Mouse (Mus musculus) hindbrain, embryonic 12.5 days (tissue): ENCODE measurements around the gene BC053393. TPM values are rescaled to one million over a fixed set of nuclear protein-coding genes. Genes with fewer than 3 reads are reported as not detected.
A peak's percentile ranks its signal among the peaks of the same experiment; 100 is the strongest.
"Not testable (repeated sequence)": the region's sequence is repeated elsewhere in the genome, so short reads cannot be mapped to it uniquely, and the experiment has no call there.

Source experiments
- ATAC-seq: fragments of 200-750 bp; cut with Nextera tagmentation; 2 replicates; pipeline ENCODE4 v1.8.0; 2017; ENCODE audit warnings: moderate TSS enrichment; ENCODE audit not compliant: low FRiP score
- H3K27ac ChIP-seq: fragments of 300-500 bp; sonication (generic); 2 replicates; pipeline ENCODE4 v1.5.1; 2016; ENCODE audit warnings: mild to moderate bottlenecking
- H3K27me3 ChIP-seq: fragments of 300-500 bp; sonication (generic); 2 replicates; pipeline ENCODE4 v1.6.1; 2016; ENCODE audit warnings: mild to moderate bottlenecking
- H3K36me3 ChIP-seq: fragments of 300-500 bp; sonication (generic); 2 replicates; pipeline ENCODE4 v1.6.1; 2016; ENCODE audit warnings: mild to moderate bottlenecking
- H3K4me1 ChIP-seq: fragments of 300-500 bp; sonication (generic); 2 replicates; pipeline ENCODE4 v1.6.1; 2016
- H3K4me2 ChIP-seq: fragments of 300-500 bp; sonication (generic); replicated peaks from 2 replicates; pipeline ENCODE4 v1.6.1; 2016; ENCODE audit warnings: mild to moderate bottlenecking
- H3K4me3 ChIP-seq: fragments of 300-500 bp; sonication (generic); 2 replicates; pipeline ENCODE4 v1.5.1; 2016; ENCODE audit warnings: mild to moderate bottlenecking
- H3K9ac ChIP-seq: fragments of 300-500 bp; sonication (generic); 2 replicates; pipeline ENCODE4 v1.6.1; 2016; ENCODE audit warnings: mild to moderate bottlenecking, moderate library complexity
- H3K9me3 ChIP-seq: fragments of 300-500 bp; sonication (generic); replicated peaks from 2 replicates; pipeline ENCODE4 v1.6.1; 2016; ENCODE audit warnings: mild to moderate bottlenecking
- WGBS: fragments of 180-500 bp; shearing (Covaris S2); methylation state at CpG from one replicate; pipeline ENCODE4 v1.1.7; 2016; 5-methylcytosine and 5-hydroxymethylcytosine counted together
- polyA plus RNA-seq: library from polyadenylated mRNA; unstranded; fragments of >200 nt; fragmentation: Nextera tagmentation; extraction: Ambion mirVana; gene quantifications from 2 replicates; pipeline ENCODE4 v1.2.1, GENCODE M21; 2016

The BC053393 gene
- polyA plus RNA-seq, 1 experiment from 2014 or later = not detected

DNA sequence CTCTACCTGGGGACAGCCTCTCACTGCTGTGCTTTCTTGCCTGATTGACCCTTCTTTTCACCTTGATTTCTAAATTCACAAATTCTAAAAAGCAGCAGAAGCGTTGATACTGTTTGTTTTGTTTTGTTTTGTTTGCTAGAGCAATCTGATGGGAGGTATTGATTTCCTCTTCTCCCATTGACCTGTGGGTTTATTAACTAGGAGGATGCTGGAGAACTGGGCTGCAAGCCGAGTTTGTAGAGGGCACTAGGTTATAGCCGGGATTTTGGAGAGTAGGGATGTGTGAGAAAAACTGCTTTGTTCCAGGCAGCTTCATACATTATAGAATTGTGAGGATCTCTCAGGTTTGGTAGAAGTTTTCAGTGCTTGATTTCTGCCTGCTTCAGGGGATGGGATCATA lies 9.1 kb downstream of the BC053393 start:
- no peak for ATAC-seq
- no peaks in the 10 kb centered on the region for H3K27me3 ChIP-seq
- H3K36me3 ChIP-seq = no peaks in the 10 kb centered on the region
- no peaks in the 10 kb centered on the region for H3K4me1 ChIP-seq
- no peaks in the 10 kb centered on the region for H3K9me3 ChIP-seq
- H3K4me2 ChIP-seq = no peak overlapping the region
- WGBS = 85% methylated on average over 3 of the region's 3 CpGs
- no peak overlapping the region for H3K9ac ChIP-seq
- H3K27ac ChIP-seq = no peak overlapping the region
- H3K4me3 ChIP-seq = no peak overlapping the region

DNA sequence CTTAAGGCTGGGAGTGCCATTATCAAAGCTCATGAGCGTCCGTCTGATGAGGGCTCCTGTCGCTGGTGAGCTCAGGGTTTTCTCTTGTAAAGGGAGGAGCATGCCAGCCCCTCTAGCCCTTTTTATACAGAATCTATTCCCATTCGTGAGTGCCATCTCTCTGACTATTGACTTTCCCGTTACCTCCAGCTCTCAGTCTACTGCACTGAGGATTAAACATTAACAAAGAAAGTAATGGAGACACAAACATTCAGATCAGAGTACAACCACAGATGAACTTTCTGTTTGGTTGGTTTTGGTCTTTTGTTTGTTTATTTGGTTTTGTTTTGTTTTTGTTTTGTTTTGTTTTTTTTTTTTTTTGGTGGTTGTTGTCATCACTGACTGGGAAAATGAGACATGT lies 11.4 kb downstream of the BC053393 start:
- H3K4me1 ChIP-seq = no peaks in the 10 kb centered on the region
- H3K27ac ChIP-seq = no peak overlapping the region
- ATAC-seq = no peak
- no peaks in the 10 kb centered on the region for H3K27me3 ChIP-seq
- no peak overlapping the region for H3K9ac ChIP-seq
- WGBS = 82% methylated on average over 5 of the region's 5 CpGs
- no peaks in the 10 kb centered on the region for H3K36me3 ChIP-seq
- no peaks in the 10 kb centered on the region for H3K9me3 ChIP-seq
- no peak overlapping the region for H3K4me2 ChIP-seq
- no peak overlapping the region for H3K4me3 ChIP-seq

- no peak overlapping the region for H3K4me3 ChIP-seq
- no peaks in the 10 kb centered on the region for H3K36me3 ChIP-seq
- WGBS = 88% methylated on average over 2 of the region's 2 CpGs
- no peak overlapping the region for H3K9ac ChIP-seq
- no peaks in the 10 kb centered on the region for H3K9me3 ChIP-seq
- no peaks in the 10 kb centered on the region for H3K4me1 ChIP-seq
- no peak for ATAC-seq
- H3K4me2 ChIP-seq = no peak overlapping the region
- H3K27me3 ChIP-seq = no peaks in the 10 kb centered on the region
- H3K27ac ChIP-seq = no peak overlapping the region
These were observed 21.1 kb downstream of the BC053393 start for GRCm38 (mm10) chr11:46592416-46592815.

GRCm38 (mm10) chr11:46619929-46620328 lies 48.6 kb downstream of the BC053393 start:
- no peaks in the 10 kb centered on the region for H3K36me3 ChIP-seq
- H3K9me3 ChIP-seq = no peaks in the 10 kb centered on the region
- no peak overlapping the region for H3K27ac ChIP-seq
- H3K4me2 ChIP-seq = no peak overlapping the region
- no peak overlapping the region for H3K4me3 ChIP-seq
- H3K27me3 ChIP-seq = no peaks in the 10 kb centered on the region
- 96% methylated on average over 1 of the region's 1 CpGs for WGBS
- H3K9ac ChIP-seq = no peak overlapping the region
- no peak for ATAC-seq
- no peaks in the 10 kb centered on the region for H3K4me1 ChIP-seq

GRCm38 (mm10) chr11:46620414-46621168 lies 49.3 kb downstream of the BC053393 start:
- H3K27ac ChIP-seq = no peak overlapping the region
- no peaks in the 10 kb centered on the region for H3K9me3 ChIP-seq
- no peak overlapping the region for H3K4me3 ChIP-seq
- H3K9ac ChIP-seq = no peak overlapping the region
- no peak for ATAC-seq
- no peaks in the 10 kb centered on the region for H3K4me1 ChIP-seq
- WGBS = 68% methylated on average over 7 of the region's 7 CpGs
- no peaks in the 10 kb centered on the region for H3K27me3 ChIP-seq
- H3K36me3 ChIP-seq = no peaks in the 10 kb centered on the region
- H3K4me2 ChIP-seq = no peak overlapping the region

GRCm38 (mm10) chr11:46629211-46629795 lies 58.0 kb downstream of the BC053393 start, which contains the start of gene Dppa1:
Gene Dppa1, minus strand, starts transcription at chr11:46629261.
- H3K9me3 ChIP-seq = no peaks in the 10 kb centered on the region
- ATAC-seq = no peak
- H3K27ac ChIP-seq = no peak within 1 kb of the TSS
- no peaks in the 10 kb centered on the region for H3K4me1 ChIP-seq
- H3K4me3 ChIP-seq = no peak within 1 kb of the TSS
- no peaks in the 10 kb centered on the region for H3K27me3 ChIP-seq
- no peaks in the 10 kb centered on the region for H3K36me3 ChIP-seq
- 79% methylated on average over 2 of the region's 2 CpGs for WGBS
- no peak within 1 kb of the TSS for H3K9ac ChIP-seq
- no peak within 1 kb of the TSS for H3K4me2 ChIP-seq

DNA sequence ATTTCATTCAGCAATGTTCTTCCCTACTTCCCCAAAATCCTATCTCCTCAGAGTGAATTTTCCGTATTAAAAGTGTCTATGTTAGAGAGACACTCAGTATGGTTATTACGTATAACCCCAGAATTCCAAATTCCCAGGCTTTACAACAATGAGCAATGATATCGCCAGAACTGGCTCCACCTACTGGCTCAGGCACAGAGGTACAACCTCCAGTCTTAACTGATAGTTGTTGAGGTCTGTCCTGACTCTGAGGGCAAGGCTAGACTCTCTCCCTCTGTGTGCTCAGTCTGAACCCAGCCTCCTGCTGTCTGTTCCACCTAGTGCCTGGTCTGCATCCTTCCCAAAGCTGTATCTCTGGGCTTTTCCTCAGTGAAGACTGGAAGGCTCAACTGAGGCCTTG lies 60.3 kb downstream of the BC053393 start:
- Histone ChIP-seq H3K9me3 (no peaks in the 10 kb centered on the region), H3K4me3 (no peak overlapping the region), H3K36me3 (no peaks in the 10 kb centered on the region), H3K4me1 (no peaks in the 10 kb centered on the region), H3K9ac (no peak overlapping the region), H3K4me2 (no peak overlapping the region), H3K27me3 (no peaks in the 10 kb centered on the region), H3K27ac (no peak overlapping the region)
- 0 out of 2 replicates have a peak, but pooled peaks have one; percentile 43 for ATAC-seq
- 34% methylated on average over 3 of the region's 3 CpGs for WGBS

DNA sequence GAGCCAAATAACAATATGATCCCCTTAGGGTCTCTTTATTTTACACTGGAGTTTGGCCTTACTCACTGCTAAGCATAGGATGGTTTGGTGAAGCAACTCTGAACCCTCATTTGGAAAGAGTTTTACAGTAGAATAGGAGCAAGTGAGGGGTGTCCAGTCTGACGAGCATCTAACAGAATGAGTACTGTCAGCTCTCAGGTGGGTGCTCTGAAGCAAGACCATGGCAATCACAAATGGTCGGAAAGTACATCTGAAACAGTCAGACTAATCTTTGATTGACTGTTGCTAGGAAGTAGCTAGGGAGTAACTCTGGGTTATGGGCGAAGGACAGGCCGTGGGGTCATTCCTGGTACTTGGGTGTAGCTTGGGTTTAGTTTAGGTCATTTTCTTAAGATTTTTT lies 64.2 kb downstream of the BC053393 start:
- ATAC-seq, H3K36me3 ChIP-seq, H3K9me3 ChIP-seq, H3K9ac ChIP-seq, H3K4me3 ChIP-seq, H3K4me1 ChIP-seq, H3K27me3 ChIP-seq, H3K4me2 ChIP-seq, H3K27ac ChIP-seq: not testable (repeated sequence)
- 91% methylated on average over 4 of the region's 4 CpGs for WGBS

GRCm38 (mm10) chr11:46636568-46636967 lies 65.2 kb downstream of the BC053393 start:
- ATAC-seq = no peak
- 84% methylated on average over 3 of the region's 3 CpGs for WGBS
- no peak overlapping the region for H3K4me3 ChIP-seq
- no peaks in the 10 kb centered on the region for H3K27me3 ChIP-seq
- no peak overlapping the region for H3K4me2 ChIP-seq
- H3K4me1 ChIP-seq = no peaks in the 10 kb centered on the region
- no peaks in the 10 kb centered on the region for H3K9me3 ChIP-seq
- H3K9ac ChIP-seq = no peak overlapping the region
- H3K27ac ChIP-seq = no peak overlapping the region
- no peaks in the 10 kb centered on the region for H3K36me3 ChIP-seq

Other genes with a start within 250 kb of the BC053393 start
- gene Itk, start 182.0 kb upstream of the BC053393 start, polyA plus RNA-seq = 0.05 TPM in 1 of 2 replicates, not detected in the other
- gene Fam71b, start 175.0 kb upstream of the BC053393 start, polyA plus RNA-seq = not detected in 2 replicates
- 79.3 and 85.9 TPM in 2 replicates for gene Med7, start 134.6 kb upstream of the BC053393 start, polyA plus RNA-seq
- gene Havcr2, start 116.6 kb upstream of the BC053393 start, polyA plus RNA-seq = 0.14 and 0.35 TPM in 2 replicates
- not detected in 2 replicates for gene Gm12169, start 47.3 kb upstream of the BC053393 start, polyA plus RNA-seq
- not detected in 2 replicates for gene Dppa1, start 57.7 kb downstream of the BC053393 start, polyA plus RNA-seq
- not detected in 2 replicates for gene Timd2, start 135.5 kb downstream of the BC053393 start, polyA plus RNA-seq
- not detected in 2 replicates for gene Havcr1, start 163.5 kb downstream of the BC053393 start, polyA plus RNA-seq
- 0.23 TPM in 1 of 2 replicates, not detected in the other for gene Timd4, start 239.3 kb downstream of the BC053393 start, polyA plus RNA-seq